Mouse (Mus musculus): ENCODE data around the gene Dll1. TPM values are rescaled to one million over a fixed set of nuclear protein-coding genes. Genes with fewer than 3 reads are reported as not detected.

Dll1 gene
- 6.8 and 7.9 TPM in 2 replicates for polyA plus RNA-seq (2015; fragmentation: Nextera tagmentation; extraction: Ambion mirVana)

DNA sequence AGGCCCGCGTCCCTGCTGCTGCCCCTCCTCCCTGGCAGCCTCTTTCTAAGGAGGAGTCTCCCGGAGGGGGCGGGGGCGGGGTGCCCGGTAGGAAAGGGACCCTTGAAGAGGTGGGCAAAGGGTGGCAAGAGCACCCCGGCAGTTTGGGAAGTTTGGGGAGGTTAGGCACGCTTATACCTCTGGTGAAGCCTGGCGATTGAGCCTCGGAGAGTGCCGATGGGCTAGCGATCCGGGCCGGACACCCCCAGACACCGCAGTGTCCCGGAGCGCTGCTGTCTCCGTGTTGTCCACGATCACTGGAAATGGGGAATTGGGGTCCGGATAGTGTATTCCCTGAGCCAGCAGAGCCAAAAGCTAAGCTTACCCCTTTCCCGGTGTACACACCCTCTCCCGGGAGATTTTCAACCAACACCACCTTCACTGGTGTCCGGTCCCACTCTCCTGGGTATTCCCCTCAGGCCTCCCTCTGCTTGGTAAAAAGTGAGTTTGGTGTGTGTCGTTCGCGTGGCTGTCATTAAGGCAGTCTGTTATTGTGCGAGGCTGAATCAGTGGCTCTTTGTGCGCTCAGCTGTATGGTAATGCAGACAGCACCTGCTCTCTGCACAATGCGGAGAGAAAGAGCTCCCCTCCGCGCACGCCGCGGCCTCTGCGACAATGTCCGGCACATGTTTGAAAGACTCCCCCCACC is at the start of gene Dll1:
Gene Dll1 (minus strand): TSS at position 379 of the 688 bp plus-strand sequence.

DNA sequence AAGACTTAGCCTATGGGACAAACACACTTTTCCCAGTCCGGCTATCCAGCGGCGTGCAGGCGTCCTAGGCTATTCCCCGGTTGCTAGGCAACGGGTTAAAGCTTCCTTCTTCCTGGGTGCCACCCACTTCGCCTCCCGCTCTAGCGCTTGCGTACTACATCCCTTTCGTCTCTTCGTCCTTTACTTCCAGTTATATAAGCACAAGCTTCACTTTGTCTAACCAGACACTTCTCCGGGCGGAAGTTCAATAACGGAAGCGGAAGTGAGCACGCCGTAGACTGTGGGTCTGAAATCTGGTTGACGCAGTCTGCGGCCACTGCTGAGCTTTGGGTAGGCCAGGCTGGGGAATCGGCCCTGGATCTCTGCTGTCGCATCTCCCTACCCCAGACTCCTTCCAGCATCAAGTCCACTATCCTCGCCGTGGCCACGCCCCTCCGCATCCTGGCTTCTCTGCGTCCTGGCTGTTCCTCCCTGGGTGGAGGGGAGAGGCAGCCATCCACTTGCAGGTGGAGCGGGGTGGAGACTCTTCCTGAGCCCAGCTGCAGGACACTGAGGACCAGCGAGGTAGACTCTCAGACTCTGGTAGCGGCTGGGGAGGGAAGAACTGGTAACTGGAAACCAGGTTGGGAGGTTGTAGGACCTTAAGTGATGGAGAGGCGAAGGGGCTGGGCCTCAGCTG is 19.5 kb upstream of the Dll1 start, which contains the start of gene Fam120b:
Gene Fam120b (plus strand): TSS at position 206 of the 679 bp plus-strand sequence.

Other genes with a start within 250 kb of the Dll1 start
- 11.4 and 11.6 TPM in 2 replicates for gene Fam120b, start 19.3 kb upstream of the Dll1 start, polyA plus RNA-seq (2015; fragmentation: Nextera tagmentation; extraction: Ambion mirVana)
- gene Psmb1, start 122.9 kb upstream of the Dll1 start, polyA plus RNA-seq (2015; fragmentation: Nextera tagmentation; extraction: Ambion mirVana): 179 and 188 TPM in 2 replicates
- 18.1 and 19.2 TPM in 2 replicates for gene Tbp, start 123.0 kb upstream of the Dll1 start, polyA plus RNA-seq (2015; fragmentation: Nextera tagmentation; extraction: Ambion mirVana)
- gene Pdcd2, start 150.4 kb upstream of the Dll1 start, polyA plus RNA-seq (2015; fragmentation: Nextera tagmentation; extraction: Ambion mirVana): 23.8 and 27.9 TPM in 2 replicates
- gene Prdm9, start 187.5 kb upstream of the Dll1 start, polyA plus RNA-seq (2015; fragmentation: Nextera tagmentation; extraction: Ambion mirVana): 1.3 and 1.8 TPM in 2 replicates